Mouse (Mus musculus) heart, embryonic 16.5 days (tissue): ENCODE data around the gene Uhrf1. TPM values are rescaled to one million over a fixed set of nuclear protein-coding genes. Genes with fewer than 3 reads are reported as not detected.
"Not testable (repeated sequence)": the region's sequence is repeated elsewhere in the genome, so short reads cannot be mapped to it uniquely, and the experiment has no call there.

ENCODE experiments used
- ATAC-seq: fragments of 200-750 bp; cut with Nextera tagmentation; replicated peaks from 2 replicates; pipeline ENCODE4 v1.8.0; 2017; ENCODE audit warnings: moderate number of reproducible peaks; ENCODE audit not compliant: insufficient read depth, low FRiP score; ENCODE audit errors: extremely low read depth
- H3K27ac ChIP-seq: fragments of 300-500 bp; sonication (generic); 2 replicates; pipeline ENCODE4 v1.5.1; 2014; ENCODE audit warnings: mild to moderate bottlenecking, low read length, control low read depth, moderate library complexity
- H3K27me3 ChIP-seq: fragments of 300-500 bp; sonication (generic); 2 replicates; pipeline ENCODE4 v1.6.1; 2014; ENCODE audit warnings: low read length, mixed read lengths; ENCODE audit not compliant: control insufficient read depth, insufficient read depth
- H3K36me3 ChIP-seq: fragments of 300-500 bp; sonication (generic); 2 replicates; pipeline ENCODE4 v1.6.1; 2014; ENCODE audit not compliant: control insufficient read depth, insufficient read depth
- H3K4me1 ChIP-seq: fragments of 300-500 bp; sonication (generic); 2 replicates; pipeline ENCODE4 v1.6.1; 2014; ENCODE audit warnings: low read length, mixed read lengths; ENCODE audit not compliant: control insufficient read depth, insufficient read depth
- H3K4me2 ChIP-seq: fragments of 300-500 bp; sonication (generic); 2 replicates; pipeline ENCODE4 v1.6.1; 2014; ENCODE audit warnings: low read depth, mild to moderate bottlenecking, control low read depth, low read length
- H3K4me3 ChIP-seq: fragments of 300-500 bp; sonication (generic); 2 replicates; pipeline ENCODE4 v1.5.1; 2014; ENCODE audit warnings: mild to moderate bottlenecking, control low read depth, low read length
- H3K9ac ChIP-seq: fragments of 300-500 bp; sonication (generic); 2 replicates; pipeline ENCODE4 v1.6.1; 2014; ENCODE audit warnings: low read length, control low read depth
- H3K9me3 ChIP-seq: fragments of 300-500 bp; sonication (generic); replicated peaks from 2 replicates; pipeline ENCODE4 v1.6.1; 2016; ENCODE audit warnings: low read length; ENCODE audit not compliant: control insufficient read depth
- WGBS: fragments of 180-500 bp; shearing (Covaris S2); extraction: QIAGEN DNeasy Blood & Tissue Kit; methylation state at CpG from one replicate; pipeline ENCODE4 v1.1.7; 2014; 5-methylcytosine and 5-hydroxymethylcytosine counted together
- polyA plus RNA-seq: library from polyadenylated mRNA; unstranded; fragments of >200 nt; fragmentation: Nextera tagmentation; extraction: Ambion mirVana; gene quantifications from 2 replicates; pipeline ENCODE4 v1.2.1, GENCODE M21; 2015

The Uhrf1 gene
- 76.6 and 94.0 TPM in 2 replicates for polyA plus RNA-seq

DNA sequence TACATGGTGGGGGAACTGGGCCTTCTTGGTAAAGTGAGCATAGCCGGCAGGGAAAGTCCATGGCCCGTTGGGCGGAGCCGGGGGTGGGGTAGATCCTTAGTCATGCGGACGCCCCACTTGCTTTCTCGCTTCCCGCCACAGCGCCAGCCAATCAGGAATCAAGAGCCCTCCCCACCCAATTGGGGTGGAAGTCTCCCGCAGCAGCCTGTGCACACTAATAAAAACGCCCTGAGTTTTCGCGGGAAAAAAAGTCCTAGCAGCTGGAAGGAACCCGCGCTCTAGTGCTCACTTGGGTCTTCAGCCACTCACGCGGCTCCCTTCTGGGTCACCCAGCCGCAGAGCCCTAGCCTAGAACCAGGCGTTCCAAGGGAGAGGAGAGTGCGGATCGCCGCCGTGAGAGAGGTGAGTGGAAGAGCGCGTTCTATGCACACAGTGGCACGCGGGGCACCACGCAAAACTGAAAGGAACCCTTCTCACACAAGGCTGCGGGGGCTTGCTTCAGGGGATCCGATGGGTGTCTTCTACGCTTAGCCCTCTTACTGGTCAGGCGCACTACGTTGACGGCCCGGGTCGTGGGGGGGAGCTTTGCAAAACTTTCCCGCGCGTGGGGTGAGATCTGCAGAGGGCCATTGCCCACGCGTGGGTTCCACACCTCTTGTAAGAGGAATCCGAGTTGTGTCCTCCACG is at the start of gene Uhrf1:
Gene Uhrf1, plus strand, starts transcription at position 162 of the 687 bp plus-strand sequence.
- WGBS: under 1% methylated on average over 43 of the region's 43 CpGs
- H3K9me3 ChIP-seq: no peaks in the 10 kb centered on the region
- H3K27me3 ChIP-seq: no peaks in the 10 kb centered on the region
- peak within 1 kb of the TSS; percentile 87 for H3K27ac ChIP-seq
- peak within 1 kb of the TSS; percentile 79 for H3K4me3 ChIP-seq
- peaks cover 29% of the 10 kb centered on the region for H3K4me1 ChIP-seq
- peak within 1 kb of the TSS; percentile 77 for H3K9ac ChIP-seq
- H3K4me2 ChIP-seq: peak within 1 kb of the TSS; percentile 99
- peak; percentile 81 for ATAC-seq
- H3K36me3 ChIP-seq: peaks cover 2% of the 10 kb centered on the region

DNA sequence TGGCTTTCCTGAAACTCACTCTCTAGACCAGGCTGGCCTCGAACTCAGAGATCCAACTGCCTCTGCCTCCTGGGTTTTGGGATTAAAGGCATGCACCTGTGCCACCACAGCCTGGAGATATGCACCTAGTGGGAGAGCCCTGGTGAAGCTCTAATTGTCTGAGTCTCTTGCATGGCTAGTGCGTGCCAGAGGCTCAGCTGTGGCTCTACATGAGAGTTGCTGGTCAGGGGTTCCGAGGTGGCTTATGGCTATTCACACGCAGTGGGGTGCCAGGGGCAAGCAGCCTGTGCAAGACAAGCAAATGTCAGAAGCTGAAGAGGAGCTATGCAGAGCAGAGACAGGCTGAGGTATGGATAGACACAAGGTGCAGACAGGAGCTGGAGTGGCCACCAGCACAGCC is 48.4 kb upstream of the Uhrf1 start:
- H3K27me3 ChIP-seq: no peaks in the 10 kb centered on the region
- H3K9me3 ChIP-seq: no peaks in the 10 kb centered on the region
- ATAC-seq: no peak

DNA sequence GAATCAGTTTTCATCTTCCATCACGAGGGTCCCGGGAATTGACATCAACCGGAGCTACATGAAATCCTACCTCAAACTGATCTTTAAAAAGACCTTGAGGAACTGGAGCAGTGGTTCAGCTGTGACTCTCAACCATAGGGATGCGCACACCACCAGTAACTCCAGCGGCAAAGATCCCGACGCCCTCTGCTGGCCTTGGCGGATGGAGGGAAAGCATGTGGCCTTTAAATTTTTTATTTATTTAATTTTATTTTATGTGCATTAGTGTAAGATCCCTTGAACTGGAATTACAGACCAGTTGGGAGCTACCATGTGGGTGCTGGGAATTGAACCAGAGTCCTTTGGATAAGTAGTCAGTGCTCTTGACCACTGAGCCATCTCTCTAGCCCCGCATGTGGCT is 47.7 kb upstream of the Uhrf1 start:
- ATAC-seq: no peak
- Histone ChIP-seq H3K4me2 (peak overlapping the region; percentile 91), H3K9me3 (no peaks in the 10 kb centered on the region), H3K27me3 (no peaks in the 10 kb centered on the region), H3K4me1 (peaks cover 34% of the 10 kb centered on the region), H3K27ac (peak overlapping the region; percentile 99), H3K9ac (no peak overlapping the region), H3K4me3 (peak overlapping the region; percentile 21), H3K36me3 (peaks cover 16% of the 10 kb centered on the region)
- 20% methylated on average over 9 of the region's 9 CpGs for WGBS

More for the DNA sequence above, 48.4 kb upstream of the Uhrf1 start:
- 70% methylated on average over 4 of the region's 4 CpGs for WGBS
- Histone ChIP-seq H3K9ac (no peak overlapping the region), H3K36me3 (peaks cover 9% of the 10 kb centered on the region), H3K4me1 (peaks cover 27% of the 10 kb centered on the region), H3K27ac (no peak overlapping the region), H3K4me2 (no peak overlapping the region), H3K4me3 (no peak overlapping the region)

DNA sequence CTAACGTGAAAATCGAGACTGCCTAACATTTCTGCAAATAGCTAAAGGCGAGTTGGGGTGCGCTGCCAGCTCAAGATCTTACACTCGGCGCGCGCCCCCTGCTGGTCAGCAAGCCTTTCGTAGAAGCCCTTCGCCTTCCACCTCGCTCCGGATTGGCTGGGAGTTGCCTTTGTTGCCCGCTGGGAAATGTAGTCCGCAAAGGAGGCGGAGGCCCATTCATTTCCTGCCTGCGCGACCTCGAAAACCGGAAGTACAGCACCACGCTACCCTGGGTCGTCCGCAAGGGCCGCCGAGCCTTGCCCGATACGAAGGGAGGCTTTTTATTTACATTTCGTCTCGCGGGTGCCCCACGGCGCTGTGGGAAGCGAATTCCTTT is 47.3 kb upstream of the Uhrf1 start:
- Histone ChIP-seq H3K4me1 (peaks cover 38% of the 10 kb centered on the region), H3K36me3 (peaks cover 19% of the 10 kb centered on the region), H3K27ac (peak overlapping the region; percentile 99), H3K9me3 (no peaks in the 10 kb centered on the region), H3K4me3 (peak overlapping the region; percentile 73), H3K4me2 (peak overlapping the region; percentile 91), H3K27me3 (no peaks in the 10 kb centered on the region), H3K9ac (peak overlapping the region; percentile 82)
- ATAC-seq: peak; percentile 92
- under 1% methylated on average over 32 of the region's 32 CpGs for WGBS

DNA sequence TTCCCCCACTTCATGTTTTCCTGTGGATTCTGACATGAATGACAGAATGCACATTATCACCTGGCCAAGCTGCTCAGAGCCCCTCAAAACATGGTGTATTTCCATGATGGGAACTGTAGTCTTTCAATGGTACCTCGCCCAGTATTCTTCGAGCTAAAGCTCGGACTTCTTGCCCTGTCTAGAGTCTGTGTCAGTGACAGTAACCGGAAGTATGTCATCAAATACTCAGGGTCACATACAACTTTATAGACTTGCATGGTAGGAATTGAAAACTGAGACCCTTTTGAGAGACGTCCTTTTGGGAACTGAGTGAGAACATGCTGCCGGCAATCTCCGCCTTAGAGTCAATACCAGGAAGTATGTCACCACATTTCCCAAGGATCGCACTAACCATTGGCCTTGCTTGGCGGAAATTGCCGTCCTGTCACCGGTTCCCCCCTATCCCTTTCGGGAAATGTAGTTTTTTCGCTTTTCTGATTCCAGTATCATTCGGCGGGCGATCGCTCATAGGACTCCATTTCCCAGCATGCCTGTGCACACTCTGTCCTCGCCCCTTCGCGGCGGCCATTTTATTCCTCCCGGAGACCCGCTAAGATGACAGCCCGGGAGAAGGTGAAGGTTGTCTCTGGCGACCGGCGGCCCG is 46.8 kb upstream of the Uhrf1 start, which contains the start of gene Fem1a:
Gene Fem1a, plus strand, starts transcription at position 572 of the 643 bp plus-strand sequence.
- Histone ChIP-seq H3K9me3 (no peaks in the 10 kb centered on the region), H3K4me2 (peak within 1 kb of the TSS; percentile 95), H3K36me3 (peaks cover 19% of the 10 kb centered on the region), H3K27ac (peak within 1 kb of the TSS; percentile 99), H3K4me1 (peaks cover 43% of the 10 kb centered on the region), H3K27me3 (no peaks in the 10 kb centered on the region), H3K9ac (peak within 1 kb of the TSS; percentile 85), H3K4me3 (peak within 1 kb of the TSS; percentile 76)
- peak; percentile 86 for ATAC-seq
- under 1% methylated on average over 28 of the region's 28 CpGs for WGBS

DNA sequence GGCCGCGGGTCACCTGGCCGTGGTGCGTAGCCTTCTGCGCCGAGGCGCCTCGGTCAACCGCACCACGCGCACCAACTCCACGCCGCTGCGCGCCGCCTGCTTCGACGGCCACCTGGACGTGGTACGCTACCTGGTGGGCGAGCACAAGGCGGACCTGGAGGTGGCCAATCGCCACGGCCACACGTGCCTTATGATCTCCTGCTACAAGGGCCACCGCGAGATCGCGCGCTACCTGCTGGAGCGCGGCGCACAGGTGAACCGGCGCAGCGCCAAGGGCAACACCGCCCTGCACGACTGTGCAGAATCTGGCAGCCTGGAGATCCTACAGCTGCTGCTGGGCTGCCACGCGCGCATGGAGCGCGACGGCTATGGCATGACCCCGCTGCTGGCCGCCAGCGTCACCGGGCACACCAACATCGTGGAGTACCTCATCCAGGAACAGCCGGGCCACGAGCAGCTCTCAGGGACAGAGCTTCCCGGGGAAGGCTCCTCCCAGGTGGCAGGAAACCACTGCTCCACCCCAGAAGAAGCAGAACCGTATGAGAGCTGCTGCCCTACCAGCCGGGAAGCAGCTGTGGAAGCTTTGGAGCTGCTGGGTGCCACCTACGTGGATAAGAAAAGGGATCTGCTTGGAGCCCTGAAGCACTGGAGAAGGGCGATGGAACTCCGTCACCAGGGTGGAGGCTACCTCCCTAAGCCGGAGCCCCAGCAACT is 45.8 kb upstream of the Uhrf1 start:
- Histone ChIP-seq H3K27ac (peak overlapping the region; percentile 92), H3K4me3 (peak overlapping the region; percentile 76), H3K4me2 (peak overlapping the region; percentile 95), H3K9ac (peak overlapping the region; percentile 85), H3K36me3 (peaks cover 22% of the 10 kb centered on the region), H3K27me3 (no peaks in the 10 kb centered on the region), H3K4me1 (peaks cover 52% of the 10 kb centered on the region), H3K9me3 (no peaks in the 10 kb centered on the region)
- WGBS: 5% methylated on average over 57 of the region's 58 CpGs
- no peak for ATAC-seq

DNA sequence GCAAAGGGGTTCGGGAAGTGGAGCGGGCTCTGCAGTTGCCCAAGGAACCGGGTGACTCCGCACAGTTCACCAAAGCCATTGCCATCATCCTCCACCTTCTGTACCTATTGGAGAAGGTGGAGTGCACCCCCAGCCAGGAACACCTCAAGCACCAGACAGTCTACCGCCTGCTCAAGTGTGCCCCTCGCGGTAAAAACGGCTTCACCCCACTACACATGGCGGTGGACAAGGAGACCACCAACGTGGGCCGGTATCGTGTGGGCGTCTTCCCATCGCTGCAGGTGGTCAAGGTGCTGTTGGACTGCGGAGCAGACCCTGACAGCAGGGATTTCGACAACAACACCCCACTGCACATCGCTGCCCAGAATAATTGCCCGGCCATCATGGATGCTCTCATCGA is 44.9 kb upstream of the Uhrf1 start:
- peaks cover 22% of the 10 kb centered on the region for H3K36me3 ChIP-seq
- H3K4me3 ChIP-seq: peak overlapping the region; percentile 76
- H3K27me3 ChIP-seq, H3K9me3 ChIP-seq, H3K27ac ChIP-seq, H3K9ac ChIP-seq, ATAC-seq: not testable (repeated sequence)
- peaks cover 61% of the 10 kb centered on the region for H3K4me1 ChIP-seq
- peak overlapping the region; percentile 95 for H3K4me2 ChIP-seq
- 89% methylated on average over 19 of the region's 19 CpGs for WGBS

DNA sequence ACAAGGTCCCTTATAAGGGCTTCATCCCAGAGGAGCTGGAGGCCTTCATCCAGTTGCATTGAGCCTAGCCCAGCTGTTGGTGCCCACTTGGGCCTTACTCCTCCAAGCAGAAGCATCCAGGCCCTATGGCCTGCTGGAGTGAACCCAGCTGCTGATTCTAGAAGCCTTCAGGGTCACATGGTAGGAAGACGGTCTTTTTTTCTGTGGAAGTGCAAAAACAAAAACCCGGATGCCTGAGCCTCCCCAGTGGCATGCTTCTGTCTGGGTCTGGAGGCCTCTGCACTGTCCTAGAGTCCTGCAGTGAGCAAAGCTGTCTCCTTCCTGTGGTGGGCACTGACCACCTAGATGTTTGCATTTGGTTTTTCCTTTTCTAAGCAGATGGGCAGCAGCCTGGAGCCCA is 44.3 kb upstream of the Uhrf1 start:
- not testable (repeated sequence) for H3K9me3 ChIP-seq, ATAC-seq, H3K27ac ChIP-seq, H3K27me3 ChIP-seq
- Histone ChIP-seq H3K4me3 (peak overlapping the region; percentile 28), H3K36me3 (peaks cover 22% of the 10 kb centered on the region), H3K9ac (peak overlapping the region; percentile 49), H3K4me1 (peaks cover 62% of the 10 kb centered on the region), H3K4me2 (peak overlapping the region; percentile 95)
- 49% methylated on average over 2 of the region's 2 CpGs for WGBS
